Mouse (Mus musculus) stomach, postnatal 0 days (tissue): ENCODE results near the gene Slc6a4. TPM values are rescaled to one million over a fixed set of nuclear protein-coding genes. Genes with fewer than 3 reads are reported as not detected.
A peak's percentile ranks its signal among the peaks of the same experiment; 100 is the strongest.

Experiments
- ATAC-seq: fragments of 200-750 bp; cut with Nextera tagmentation; 2 replicates; pipeline ENCODE4 v1.8.0; 2017; ENCODE audit not compliant: low FRiP score, low TSS enrichment
- DNase-seq: peaks from one replicate; pipeline ENCODE4 v3.0.0-alpha.2; 2016; ENCODE audit warnings: low spot score
- H3K27ac ChIP-seq: fragments of 300-500 bp; sonication (generic); replicated peaks from 2 replicates; pipeline ENCODE4 v1.5.1; 2014; ENCODE audit warnings: mild to moderate bottlenecking, control low read depth
- H3K27me3 ChIP-seq: fragments of 300-500 bp; sonication (generic); 2 replicates; pipeline ENCODE4 v1.6.1; 2014; ENCODE audit warnings: low read length; ENCODE audit not compliant: control insufficient read depth, insufficient read depth
- H3K36me3 ChIP-seq: fragments of 300-500 bp; sonication (generic); 2 replicates; pipeline ENCODE4 v1.6.1; 2014; ENCODE audit warnings: low read length, mixed read lengths; ENCODE audit not compliant: control insufficient read depth, insufficient read depth
- H3K4me1 ChIP-seq: fragments of 300-500 bp; sonication (generic); replicated peaks from 2 replicates; pipeline ENCODE4 v1.6.1; 2014; ENCODE audit warnings: antibody characterized with exemption; ENCODE audit not compliant: control insufficient read depth, insufficient read depth
- H3K4me2 ChIP-seq: fragments of 300-500 bp; sonication (generic); replicated peaks from 2 replicates; pipeline ENCODE4 v1.6.1; 2014; ENCODE audit warnings: low read depth, mild to moderate bottlenecking, control low read depth, moderate library complexity
- H3K4me3 ChIP-seq: fragments of 300-500 bp; sonication (generic); 2 replicates; pipeline ENCODE4 v1.5.1; 2014; ENCODE audit warnings: low read depth, low read length, control low read depth
- H3K9ac ChIP-seq: fragments of 300-500 bp; sonication (generic); 2 replicates; pipeline ENCODE4 v1.6.1; 2014; ENCODE audit warnings: mild to moderate bottlenecking, low read length, control low read depth, mixed read lengths
- H3K9me3 ChIP-seq: fragments of 300-500 bp; sonication (generic); 2 replicates; pipeline ENCODE4 v1.6.1; 2016; ENCODE audit warnings: low read length; ENCODE audit not compliant: control insufficient read depth
- CTCF ChIP-seq: IDR thresholded peaks from 2 replicates; pipeline ENCODE4 v1.5.1; 2016; ENCODE audit warnings: antibody characterized with exemption, low read depth, mild to moderate bottlenecking, moderate library complexity
- EP300 ChIP-seq: optimal IDR thresholded peaks from 2 replicates; pipeline ENCODE3; 2016; ENCODE audit warnings: antibody characterized with exemption
- WGBS: fragments of 180-500 bp; shearing (Covaris S2); extraction: QIAGEN DNeasy Blood & Tissue Kit; methylation state at CpG from one replicate; pipeline ENCODE4 v1.1.7; 2014; 5-methylcytosine and 5-hydroxymethylcytosine counted together
- polyA plus RNA-seq: library from polyadenylated mRNA; unstranded; fragments of >200 nt; fragmentation: Nextera tagmentation; extraction: Ambion mirVana; gene quantifications from 2 replicates; pipeline ENCODE4 v1.2.1, GENCODE M21; 2015

Slc6a4 gene
- polyA plus RNA-seq, 1 experiment from 2014 or later: 0.30 TPM

DNA sequence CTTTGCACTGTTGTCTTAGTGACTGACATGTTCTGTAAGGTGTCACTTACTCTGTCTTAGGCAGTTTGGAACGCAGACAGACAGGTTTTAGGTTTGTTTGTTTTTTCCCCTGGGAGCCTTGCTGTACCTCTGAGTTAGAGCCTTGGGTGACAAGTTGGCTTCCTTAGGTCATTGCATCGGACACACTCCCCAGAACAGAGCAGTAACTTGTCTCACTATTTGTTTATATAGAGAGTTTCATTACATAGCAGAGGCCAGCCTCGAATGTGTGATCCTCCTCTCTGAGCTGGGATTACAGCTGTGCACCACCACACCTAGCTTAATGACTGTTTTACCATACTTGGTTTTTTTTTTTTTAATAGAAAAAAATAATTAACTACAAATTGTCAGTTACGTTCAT is 16.0 kb upstream of the Slc6a4 start:
- Histone ChIP-seq H3K9ac (no peak overlapping the region), H3K27ac (no peak overlapping the region), H3K4me3 (no peak overlapping the region), H3K27me3 (no peaks in the 10 kb centered on the region), H3K36me3 (peaks cover 29% of the 10 kb centered on the region), H3K4me1 (no peaks in the 10 kb centered on the region), H3K4me2 (no peak overlapping the region), H3K9me3 (no peaks in the 10 kb centered on the region)
- TF ChIP-seq EP300: no peak
- no peak for TF ChIP-seq CTCF
- DNase-seq (no peak), ATAC-seq (peak; percentile 10; the same call in 1 of the 2 replicates)
- WGBS: 42% methylated on average over 4 of the region's 4 CpGs

DNA sequence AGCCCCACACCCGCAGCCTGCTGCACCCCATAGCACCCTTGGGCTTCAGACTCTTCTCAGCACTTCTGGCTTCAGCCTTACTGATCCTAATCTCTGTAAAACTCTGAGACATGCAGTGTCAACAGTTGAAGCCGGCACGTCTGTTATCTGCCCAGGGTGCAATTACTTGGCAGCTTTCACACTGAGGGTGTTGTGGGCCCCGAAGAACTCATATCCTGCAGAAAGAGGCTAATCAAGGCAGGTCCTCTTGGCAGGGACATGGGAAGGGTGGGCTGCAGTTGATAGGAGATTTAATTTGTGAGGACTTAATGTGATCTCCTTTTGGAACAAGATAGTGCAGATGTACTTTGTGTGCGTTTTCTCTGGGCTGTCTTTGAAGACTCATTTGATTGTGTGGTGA is 14.8 kb upstream of the Slc6a4 start:
- Histone ChIP-seq H3K36me3 (peaks cover 25% of the 10 kb centered on the region), H3K9me3 (no peaks in the 10 kb centered on the region), H3K9ac (no peak overlapping the region), H3K4me2 (no peak overlapping the region), H3K4me1 (no peaks in the 10 kb centered on the region), H3K27me3 (no peaks in the 10 kb centered on the region), H3K4me3 (no peak overlapping the region), H3K27ac (no peak overlapping the region)
- 58% methylated on average over 5 of the region's 5 CpGs for WGBS
- DNase-seq: no peak
- ATAC-seq: no peak
- no peak for TF ChIP-seq CTCF
- no peak for TF ChIP-seq EP300

DNA sequence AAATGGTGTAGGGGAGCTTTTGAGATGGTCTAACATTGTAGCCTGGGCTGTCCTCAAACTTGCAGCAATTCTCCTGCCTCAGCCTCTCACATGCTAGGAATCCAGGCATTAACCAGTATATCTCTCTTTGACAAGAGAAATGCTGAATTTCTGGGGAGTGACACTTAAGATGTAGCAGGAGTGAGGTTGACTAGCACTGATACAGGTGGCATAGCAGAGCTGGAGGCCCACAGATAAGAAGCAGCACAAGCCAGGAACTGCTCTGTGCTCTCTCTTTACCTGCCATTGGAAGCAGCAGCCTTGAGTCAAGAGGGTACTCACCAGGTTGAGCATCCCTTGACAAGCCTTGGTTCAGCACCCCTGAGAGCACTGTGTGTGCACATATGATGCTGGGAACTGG is 14.2 kb upstream of the Slc6a4 start:
- H3K4me2 ChIP-seq: no peak overlapping the region
- H3K9ac ChIP-seq: no peak overlapping the region
- no peaks in the 10 kb centered on the region for H3K27me3 ChIP-seq
- no peak overlapping the region for H3K27ac ChIP-seq
- no peak for TF ChIP-seq CTCF
- no peak for TF ChIP-seq EP300
- H3K4me1 ChIP-seq: no peaks in the 10 kb centered on the region
- peaks cover 20% of the 10 kb centered on the region for H3K36me3 ChIP-seq
- ATAC-seq (no peak), DNase-seq (no peak)
- H3K4me3 ChIP-seq: no peak overlapping the region
- H3K9me3 ChIP-seq: no peaks in the 10 kb centered on the region

DNA sequence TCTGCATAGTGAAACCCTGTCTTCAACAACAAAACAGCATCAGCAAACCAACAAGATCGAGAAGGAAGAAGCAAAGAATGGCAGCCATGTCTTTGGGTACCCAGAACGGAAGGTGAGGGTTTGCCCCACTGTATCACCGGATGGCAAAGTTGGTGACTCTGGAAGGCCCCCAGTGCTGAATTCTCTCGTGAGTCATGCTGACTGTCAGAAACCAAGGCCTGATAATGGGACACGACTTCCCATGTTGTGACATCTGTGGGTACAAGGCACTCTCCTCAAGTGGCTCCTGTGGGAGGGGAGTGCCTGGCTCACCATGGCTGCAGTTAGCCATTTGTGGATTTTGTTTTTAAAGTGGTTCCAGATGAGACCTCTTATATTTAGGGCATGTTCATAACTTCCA is 7.6 kb upstream of the Slc6a4 start:
- ATAC-seq (no peak), DNase-seq (no peak)
- 73% methylated on average over 5 of the region's 5 CpGs for WGBS
- Histone ChIP-seq H3K4me3 (no peak overlapping the region), H3K4me2 (no peak overlapping the region), H3K36me3 (peaks cover 7% of the 10 kb centered on the region; the same call in 1 of the 2 replicates), H3K9me3 (no peaks in the 10 kb centered on the region), H3K4me1 (no peaks in the 10 kb centered on the region), H3K27ac (no peak overlapping the region), H3K9ac (no peak overlapping the region), H3K27me3 (no peaks in the 10 kb centered on the region)
- TF ChIP-seq EP300 (no peak), CTCF (no peak)

DNA sequence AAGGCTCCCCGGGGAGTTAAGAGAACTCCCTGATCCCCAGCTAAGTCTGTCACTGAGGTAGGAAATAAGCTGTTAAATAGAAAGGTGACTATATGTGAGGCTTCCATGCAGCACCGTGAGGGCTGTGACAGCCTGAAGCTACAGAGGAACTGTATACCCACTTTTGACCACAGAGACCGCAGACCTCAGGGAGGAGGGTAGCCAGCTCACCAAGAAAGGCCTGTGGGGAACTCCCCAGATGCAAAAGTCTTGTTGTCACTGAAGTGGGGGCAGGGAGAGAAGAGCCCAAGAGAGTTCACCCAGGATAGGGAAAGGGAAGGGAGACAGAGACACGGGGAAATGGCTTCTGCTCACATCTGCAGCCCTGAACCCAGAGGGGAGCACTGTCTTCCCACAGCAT is 5.5 kb upstream of the Slc6a4 start:
- Histone ChIP-seq H3K9me3 (no peaks in the 10 kb centered on the region), H3K36me3 (no peaks in the 10 kb centered on the region), H3K4me1 (no peaks in the 10 kb centered on the region), H3K4me3 (no peak overlapping the region), H3K27me3 (no peaks in the 10 kb centered on the region), H3K4me2 (no peak overlapping the region), H3K9ac (no peak overlapping the region), H3K27ac (no peak overlapping the region)
- TF ChIP-seq CTCF (no peak), EP300 (no peak)
- ATAC-seq (no peak), DNase-seq (no peak)
- 30% methylated on average over 4 of the region's 4 CpGs for WGBS

DNA sequence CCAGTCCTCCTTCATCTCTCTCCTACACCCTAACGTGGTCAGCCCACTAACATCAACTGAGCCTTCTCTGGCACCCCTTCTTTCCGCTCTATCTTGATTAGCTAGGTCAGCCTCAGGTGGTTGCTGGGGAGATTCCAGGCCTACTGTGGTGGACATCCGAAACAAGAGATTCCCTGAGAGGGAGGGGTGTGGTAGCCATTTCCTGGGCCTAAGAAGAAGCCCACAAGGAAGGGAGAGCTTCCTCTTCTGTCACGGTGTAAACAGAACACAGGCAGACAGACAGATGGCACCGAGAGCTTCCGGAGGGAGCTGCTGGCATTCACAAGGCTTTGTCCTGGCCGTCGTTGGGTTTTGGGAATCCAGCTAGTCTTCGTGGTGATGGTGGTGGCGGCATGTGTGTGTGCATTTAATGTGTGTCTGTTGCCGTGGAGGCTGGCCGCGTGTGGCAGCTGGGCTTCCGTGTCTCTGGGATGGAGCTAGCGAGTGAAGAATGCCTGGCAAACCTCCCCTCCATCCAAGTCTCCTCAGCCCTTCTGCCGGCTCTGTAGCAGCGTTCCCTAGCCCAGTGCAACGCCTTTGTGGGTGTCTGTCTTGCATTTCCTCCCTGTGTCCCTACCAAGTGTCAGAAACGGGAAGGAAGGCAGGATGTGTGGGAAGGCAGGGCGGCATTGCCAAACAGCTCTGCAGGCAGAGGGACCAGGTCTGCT is 2.3 kb upstream of the Slc6a4 start:
- WGBS: 60% methylated on average over 20 of the region's 20 CpGs
- Histone ChIP-seq H3K4me2 (no peak overlapping the region), H3K4me1 (0 out of 2 replicates have a peak, but pooled peaks cover 2% of the 10 kb centered on the region), H3K27ac (no peak overlapping the region), H3K9me3 (no peaks in the 10 kb centered on the region), H3K9ac (no peak overlapping the region), H3K4me3 (no peak overlapping the region), H3K36me3 (no peaks in the 10 kb centered on the region), H3K27me3 (0 out of 2 replicates have a peak, but pooled peaks cover 2% of the 10 kb centered on the region)
- DNase-seq: no peak
- ATAC-seq: no peak
- no peak for TF ChIP-seq CTCF
